Mouse (Mus musculus) liver, embryonic 15.5 days (tissue): ENCODE results near the gene Hspbp1. TPM values are rescaled to one million over a fixed set of nuclear protein-coding genes. Genes with fewer than 3 reads are reported as not detected.

Source experiments
- ATAC-seq: fragments of 200-750 bp; cut with Nextera tagmentation; 2 replicates; pipeline ENCODE4 v1.8.0; 2017; ENCODE audit warnings: moderate number of reproducible peaks, mild to moderate bottlenecking, moderate library complexity; ENCODE audit not compliant: insufficient read depth
- H3K27ac ChIP-seq: fragments of 300-500 bp; sonication (generic); replicated peaks from 2 replicates; pipeline ENCODE4 v1.5.1; 2015; ENCODE audit warnings: mild to moderate bottlenecking, inconsistent platforms
- H3K27me3 ChIP-seq: fragments of 300-500 bp; sonication (generic); 2 replicates; pipeline ENCODE4 v1.6.1; 2015; ENCODE audit warnings: mild to moderate bottlenecking, inconsistent platforms
- H3K36me3 ChIP-seq: fragments of 300-500 bp; sonication (generic); replicated peaks from 2 replicates; pipeline ENCODE4 v1.6.1; 2015; ENCODE audit warnings: moderate library complexity, mild to moderate bottlenecking, inconsistent platforms
- H3K4me1 ChIP-seq: fragments of 300-500 bp; sonication (generic); replicated peaks from 2 replicates; pipeline ENCODE4 v1.6.1; 2015; ENCODE audit warnings: inconsistent platforms
- H3K4me2 ChIP-seq: fragments of 300-500 bp; sonication (generic); 2 replicates; pipeline ENCODE4 v1.6.1; 2015; ENCODE audit warnings: moderate library complexity, mild to moderate bottlenecking, inconsistent platforms
- H3K4me3 ChIP-seq: fragments of 300-500 bp; sonication (generic); replicated peaks from 2 replicates; pipeline ENCODE4 v1.5.1; 2015; ENCODE audit warnings: mild to moderate bottlenecking, inconsistent platforms
- H3K9ac ChIP-seq: fragments of 300-500 bp; sonication (generic); 2 replicates; pipeline ENCODE4 v1.6.1; 2015; ENCODE audit warnings: moderate library complexity, mild to moderate bottlenecking, inconsistent platforms
- H3K9me3 ChIP-seq: fragments of 300-500 bp; sonication (generic); replicated peaks from 2 replicates; pipeline ENCODE4 v1.6.1; 2016; ENCODE audit warnings: inconsistent platforms
- WGBS: fragments of 180-500 bp; shearing (Covaris S2); methylation state at CpG from one replicate; pipeline ENCODE4 v1.1.7; 2015; ENCODE audit warnings: mixed read lengths; ENCODE audit not compliant: insufficient replicate concordance; 5-methylcytosine and 5-hydroxymethylcytosine counted together
- polyA plus RNA-seq: library from polyadenylated mRNA; unstranded; fragments of >200 nt; fragmentation: Nextera tagmentation; extraction: Ambion mirVana; gene quantifications from 2 replicates; pipeline ENCODE4 v1.2.1, GENCODE M21; 2015

Gene Hspbp1
- polyA plus RNA-seq, 1 experiment from 2014 or later = 54.4 TPM

DNA sequence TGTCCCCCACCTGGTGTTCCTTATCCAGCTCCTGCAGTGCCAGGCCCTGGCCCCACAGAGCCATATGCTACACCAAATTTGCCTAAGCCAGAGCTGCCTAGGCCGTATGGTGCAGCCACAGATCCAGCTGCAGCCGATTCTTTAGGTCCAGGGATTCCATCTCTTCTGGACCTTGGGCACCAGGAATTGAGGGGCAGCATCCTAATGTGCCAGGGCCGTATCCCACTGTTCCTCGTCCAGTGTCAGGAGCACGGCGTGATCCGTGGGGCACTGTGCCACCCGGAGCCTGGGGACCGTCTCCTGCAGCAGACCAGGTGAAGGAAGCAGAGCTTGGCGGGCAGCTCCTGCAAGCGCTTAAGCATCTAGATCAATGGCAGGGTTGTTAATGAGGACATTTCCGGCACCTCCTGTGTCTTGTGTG lies 72.9 kb downstream of the Hspbp1 start:
- Histone ChIP-seq H3K4me3 (no peak overlapping the region), H3K9ac (no peak overlapping the region), H3K9me3 (no peaks in the 10 kb centered on the region), H3K27me3 (no peaks in the 10 kb centered on the region), H3K4me1 (peaks cover 17% of the 10 kb centered on the region), H3K27ac (no peak overlapping the region), H3K4me2 (no peak overlapping the region), H3K36me3 (no peaks in the 10 kb centered on the region)
- WGBS = 76% methylated on average over 12 of the region's 12 CpGs
- ATAC-seq = no peak

DNA sequence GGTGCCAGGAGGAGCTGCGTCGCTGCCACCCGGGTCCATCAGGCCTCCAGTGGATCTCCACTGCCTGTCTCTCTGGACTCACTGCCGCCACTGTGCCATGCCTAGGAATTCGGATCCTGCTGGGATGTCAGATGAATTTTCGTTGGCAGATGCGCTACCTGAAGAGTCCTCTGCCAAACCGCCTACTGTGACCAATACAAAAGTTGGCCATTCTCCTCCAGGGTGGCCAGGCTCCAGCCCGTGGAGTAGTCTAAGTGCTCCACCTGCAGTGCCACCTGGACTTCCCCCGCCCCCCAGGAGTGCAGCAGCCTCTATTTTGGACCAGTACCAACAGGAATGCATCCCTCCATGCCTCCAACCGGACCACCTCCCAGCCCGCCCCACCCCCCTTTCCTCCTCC lies 73.4 kb downstream of the Hspbp1 start:
- Histone ChIP-seq H3K4me2 (no peak overlapping the region), H3K27me3 (no peaks in the 10 kb centered on the region), H3K36me3 (no peaks in the 10 kb centered on the region), H3K4me1 (peaks cover 17% of the 10 kb centered on the region), H3K9me3 (no peaks in the 10 kb centered on the region), H3K9ac (no peak overlapping the region), H3K4me3 (no peak overlapping the region), H3K27ac (no peak overlapping the region)
- 72% methylated on average over 12 of the region's 12 CpGs for WGBS
- ATAC-seq = no peak

Other genes starting within 250 kb of the Hspbp1 start
- 4.5 and 4.6 TPM in 2 replicates for gene Rdh13, start 239.4 kb downstream of the Hspbp1 start, polyA plus RNA-seq
- gene Eps8l1, start 224.4 kb downstream of the Hspbp1 start, polyA plus RNA-seq = 1.4 and 1.8 TPM in 2 replicates
- gene Ppp1r12c, start 183.4 kb downstream of the Hspbp1 start, polyA plus RNA-seq = 17.4 and 20.9 TPM in 2 replicates
- gene Tnnt1, start 168.7 kb downstream of the Hspbp1 start, polyA plus RNA-seq = 11.7 and 16.9 TPM in 2 replicates
- 0.39 and 1.3 TPM in 2 replicates for gene Tnni3, start 160.8 kb downstream of the Hspbp1 start, polyA plus RNA-seq
- gene Dnaaf3, start 152.6 kb downstream of the Hspbp1 start, polyA plus RNA-seq = 0.07 and 0.26 TPM in 2 replicates
- gene Syt5, start 137.5 kb downstream of the Hspbp1 start, polyA plus RNA-seq = 0.35 and 0.77 TPM in 2 replicates
- not detected in 2 replicates for gene Ptprh, start 81.0 kb downstream of the Hspbp1 start, polyA plus RNA-seq
- 34.4 and 39.1 TPM in 2 replicates for gene Tmem86b, start 53.6 kb downstream of the Hspbp1 start, polyA plus RNA-seq
- 6.5 and 8.1 TPM in 2 replicates for gene Ppp6r1, start 26.0 kb downstream of the Hspbp1 start, polyA plus RNA-seq
- 0.03 and 0.12 TPM in 2 replicates for gene Brsk1, start 5.5 kb upstream of the Hspbp1 start, polyA plus RNA-seq
- gene Tmem150b, start 40.2 kb upstream of the Hspbp1 start, polyA plus RNA-seq = 0.14 and 0.37 TPM in 2 replicates
- 50.1 and 56.1 TPM in 2 replicates for gene Kmt5c, start 55.0 kb upstream of the Hspbp1 start, polyA plus RNA-seq
- gene Cox6b2, start 68.0 kb upstream of the Hspbp1 start, polyA plus RNA-seq = 66.0 and 79.3 TPM in 2 replicates
- gene Fam71e2, start 86.2 kb upstream of the Hspbp1 start, polyA plus RNA-seq = not detected in 2 replicates
- 0.06 TPM in 1 of 2 replicates, not detected in the other for gene Il11, start 97.8 kb upstream of the Hspbp1 start, polyA plus RNA-seq
- 0.21 TPM in 1 of 2 replicates, not detected in the other for gene Tmem190, start 97.9 kb upstream of the Hspbp1 start, polyA plus RNA-seq
- 9.5 and 10.3 TPM in 2 replicates for gene Tmem238, start 104.6 kb upstream of the Hspbp1 start, polyA plus RNA-seq
- 169 and 173 TPM in 2 replicates for gene Rpl28, start 107.8 kb upstream of the Hspbp1 start, polyA plus RNA-seq
- gene Ube2s, start 127.5 kb upstream of the Hspbp1 start, polyA plus RNA-seq = 302 and 318 TPM in 2 replicates
- not detected in 2 replicates for gene Shisa7, start 159.6 kb upstream of the Hspbp1 start, polyA plus RNA-seq
- 3.7 and 3.8 TPM in 2 replicates for gene Isoc2b, start 185.2 kb upstream of the Hspbp1 start, polyA plus RNA-seq
- 0.68 and 0.77 TPM in 2 replicates for gene Isoc2a, start 192.1 kb upstream of the Hspbp1 start, polyA plus RNA-seq
- gene Gm36210, start 221.4 kb upstream of the Hspbp1 start, polyA plus RNA-seq = not detected in 2 replicates
- gene Zfp628, start 230.1 kb upstream of the Hspbp1 start, polyA plus RNA-seq = 1.7 TPM in 2 replicates
- gene Nat14, start 237.0 kb upstream of the Hspbp1 start, polyA plus RNA-seq = 0.23 and 0.45 TPM in 2 replicates
- 0.15 TPM in 2 replicates for gene Ssc5d, start 240.7 kb upstream of the Hspbp1 start, polyA plus RNA-seq